Comparison of ENCODE assay signal across 13 mouse cellular contexts in genomic region chr5:128191710-128192109, GRCm38 (mm10).
"Had no signal": no experiment of that assay in that cellular context is flagged by ENCODE, and none has a peak within 500 bp of the region (broad histone marks: within the 10 kb centered on the region; RNA-seq: fewer than 3 reads in every experiment).

No protein-coding gene starts in this region.

- H3K4me2 ChIP-seq: limb, embryonic 15.5 days; liver, embryonic 12.5 days; lung, embryonic 14.5 days; midbrain, embryonic 12.5 days; stomach, embryonic 15.5 days had no signal

- H3K4me3 ChIP-seq: left cerebral cortex, adult 2 months; limb, embryonic 15.5 days; liver, embryonic 12.5 days; midbrain, embryonic 12.5 days; stomach, embryonic 15.5 days had no signal

- ATAC-seq: liver, embryonic 12.5 days had no signal

- H3K27me3 ChIP-seq: limb, embryonic 15.5 days; liver, embryonic 12.5 days; midbrain, embryonic 12.5 days; stomach, embryonic 15.5 days had no signal

- H3K9ac ChIP-seq: limb, embryonic 15.5 days; liver, embryonic 12.5 days; lung, embryonic 14.5 days; midbrain, embryonic 12.5 days; stomach, embryonic 15.5 days had no signal

- H3K4me1 ChIP-seq: liver, embryonic 12.5 days; midbrain, embryonic 12.5 days; stomach, embryonic 15.5 days had no signal

- H3K9me3 ChIP-seq: limb, embryonic 15.5 days; midbrain, embryonic 12.5 days; stomach, embryonic 15.5 days had no signal

- DNase-seq: kidney, adult 8-10 months; kidney, postnatal 25 days; lung, embryonic 14.5 days; lung, postnatal 10 days; lung, postnatal 4 days; right cerebral cortex, postnatal 14 days; thymus, adult 2 months; thymus, postnatal 25 days had no signal

- H3K27ac ChIP-seq: left cerebral cortex, adult 2 months; limb, embryonic 15.5 days; liver, embryonic 12.5 days; midbrain, embryonic 12.5 days; stomach, embryonic 15.5 days had no signal

- H3K36me3 ChIP-seq: limb, embryonic 15.5 days; liver, embryonic 12.5 days; midbrain, embryonic 12.5 days; stomach, embryonic 15.5 days had no signal
